Mouse (Mus musculus) CH12.LX (cell line): Measurements from ENCODE around the gene Gm20695.

Experiments
- CTCF ChIP-seq, 2 experiments: IDR thresholded peaks in 1 of 2; conservative IDR thresholded peaks in 1 of 2; 2 replicates each; pipeline ENCODE4 v1.5.1; 2011 to 2012; ENCODE audit warnings: low read depth in 2 of 2, low read length in 2 of 2, improper control_type of control experiment in 1 of 2, inconsistent platforms in 1 of 2, mild to moderate bottlenecking in 1 of 2, moderate library complexity in 1 of 2
- KAT2A ChIP-seq: IDR thresholded peaks from 2 replicates; pipeline ENCODE4 v1.6.1; 2012; ENCODE audit warnings: low read length, improper control_type of control experiment, inconsistent platforms; ENCODE audit not compliant: insufficient replicate concordance
- MAX ChIP-seq: IDR thresholded peaks from 2 replicates; pipeline ENCODE4 v1.6.1; 2011; ENCODE audit warnings: low read length, improper control_type of control experiment
- MEF2A ChIP-seq: IDR thresholded peaks from 2 replicates; pipeline ENCODE4 v1.6.1; 2014; ENCODE audit warnings: low read depth, mild to moderate bottlenecking, inconsistent platforms, low read length, improper control_type of control experiment, borderline replicate concordance
- POLR2A ChIP-seq: IDR thresholded peaks from 2 replicates; pipeline ENCODE4 v1.6.1; 2011; ENCODE audit warnings: low read depth, mild to moderate bottlenecking, improper control_type of control experiment, low read length
- POLR2AphosphoS2 ChIP-seq: IDR thresholded peaks from 2 replicates; pipeline ENCODE4 v1.6.1; 2011; ENCODE audit warnings: low read depth, low read length, improper control_type of control experiment

DNA sequence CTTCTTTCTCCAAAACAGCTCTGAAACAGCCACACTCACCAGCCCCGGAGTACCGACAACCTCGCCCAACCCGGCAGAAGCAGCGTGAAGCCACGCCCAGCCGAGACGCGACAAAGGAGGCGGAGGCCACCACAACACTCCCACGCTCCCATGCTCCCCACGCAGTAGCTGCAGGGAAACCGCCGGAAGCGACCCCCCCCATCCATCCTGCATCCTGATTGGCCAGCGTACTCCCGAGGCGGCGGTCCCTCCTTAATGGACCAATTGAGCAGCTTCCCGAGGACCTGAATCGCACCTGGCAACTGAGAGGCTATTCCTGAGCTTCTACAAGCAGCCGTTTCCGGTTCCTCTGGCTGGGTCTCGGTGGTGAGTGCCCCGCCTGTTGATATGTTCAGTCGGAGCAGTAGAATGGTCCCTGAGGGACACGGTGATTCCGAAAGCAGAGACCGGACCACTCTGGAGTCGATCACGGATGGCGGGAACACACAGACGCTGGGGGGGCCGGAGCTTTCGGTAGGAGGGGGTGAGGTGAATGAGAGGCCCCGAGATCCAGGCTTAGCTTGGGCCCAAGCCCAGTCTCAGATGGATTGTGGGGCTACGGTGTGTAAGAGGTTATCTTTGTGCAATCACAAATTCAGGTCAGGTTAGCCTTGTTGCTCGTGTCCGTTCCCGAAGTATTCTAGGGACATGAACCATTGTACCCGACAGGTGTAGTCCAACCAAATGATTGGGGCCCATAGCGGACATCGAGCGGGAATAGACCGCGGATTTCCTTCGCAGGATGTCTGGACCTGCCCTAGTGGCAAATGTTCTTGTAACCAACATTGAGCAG lies 12.0 kb upstream of the Gm20695 start, which contains the start of gene Naa60:
- TF ChIP-seq POLR2A: peak; percentile 73
- no peak for TF ChIP-seq CTCF (conservative IDR thresholded peaks at IDR 0.05 in 1 of 2, IDR thresholded peaks at IDR 0.05 in 1 of 2; ENCODE audit: low read depth in 2 of 2, low read length in 2 of 2)
- TF ChIP-seq MAX: peak; percentile 68
- TF ChIP-seq KAT2A: peak; percentile 66; the same call in 1 of the 2 replicates
- peak; percentile 43; the same call in 1 of the 2 replicates for TF ChIP-seq MEF2A
- TF ChIP-seq POLR2AphosphoS2: 0 out of 2 replicates have a peak, but pooled peaks have one; percentile 38
